Mouse (Mus musculus) bone marrow macrophage, adult 2 months (primary cell): ENCODE data around the gene Ttl.

ENCODE experiments used
- CTCF ChIP-seq: IDR thresholded peaks from 2 replicates; pipeline ENCODE4 v1.5.1; 2012; ENCODE audit warnings: low read depth, mild to moderate bottlenecking, low read length, moderate library complexity
- POLR2A ChIP-seq: IDR thresholded peaks from 2 replicates; pipeline ENCODE4 v1.6.1; 2012; ENCODE audit warnings: mild to moderate bottlenecking, low read depth, low read length, borderline replicate concordance

- TF ChIP-seq POLR2A (no peak), CTCF (no peak)
Measured at GRCm38 (mm10) chr2:129112924-129113323, 47.2 kb downstream of the Ttl start.
